ENCODE assay signal across 8 mouse cellular contexts in genomic region chr1:185193509-185193908, GRCm38 (mm10). TPM values are rescaled to one million over a fixed set of nuclear protein-coding genes. Genes with fewer than 3 reads are reported as not detected.
DNase-seq lines count a peak whose midpoint lies in the region; ATAC-seq and TF ChIP-seq lines count a peak whose summit lies in the region.

No protein-coding gene starts in this region.

- WGBS in limb, embryonic 13.5 days: 6% methylated on average over 10 of the region's 10 CpGs
- WGBS in midbrain, embryonic 13.5 days: 11% methylated on average over 10 of the region's 10 CpGs

- in situ Hi-C loops in ES-E14 (cut with MboI; ENCODE audit: low sequenced_read_pairs in 2 of 2, unreplicated experiment in 2 of 2): loop anchor here (10.0 to 25.0 kb wide), 2 partner anchors 229 to 231 kb away; no protein-coding TSS in a partner anchor

- no peak overlapping the region for H3K4me3 ChIP-seq in ES-E14 (ENCODE audit: insufficient read depth in 1 of 2, low read depth in 1 of 2, low read length in 2 of 2, poor library complexity in 1 of 2, severe bottlenecking in 1 of 2)
- H3K4me3 ChIP-seq in limb, embryonic 13.5 days: no peak overlapping the region
- H3K4me3 ChIP-seq in midbrain, embryonic 13.5 days (replicated peaks): no peak overlapping the region

- no peaks in the 10 kb centered on the region for H3K9me3 ChIP-seq in ES-E14 (ENCODE audit: control insufficient read depth, insufficient read depth, low read depth, low read length)
- no peaks in the 10 kb centered on the region for H3K9me3 ChIP-seq in limb, embryonic 13.5 days
- H3K9me3 ChIP-seq in midbrain, embryonic 13.5 days: no peaks in the 10 kb centered on the region

- H3K4me1 ChIP-seq in ES-E14 (ENCODE audit: control insufficient read depth in 2 of 2, insufficient read depth in 2 of 2, low read length in 2 of 2, poor library complexity in 1 of 2): no peaks in the 10 kb centered on the region
- no peaks in the 10 kb centered on the region for H3K4me1 ChIP-seq in limb, embryonic 13.5 days
- H3K4me1 ChIP-seq in midbrain, embryonic 13.5 days (replicated peaks): peaks cover 2% of the 10 kb centered on the region; the same call in 1 of the 2 replicates

- intact Hi-C loops in gastrocnemius, postnatal 36 days (cut with DNase I): loop anchor here (5.0 to 10.0 kb wide), 2 partner anchors 341 to 369 kb away; no protein-coding TSS in a partner anchor
- intact Hi-C loops in heart, postnatal 10 days (cut with DNase I): loop anchor here (1.0 to 2.0 kb wide), 2 partner anchors 340 to 367 kb away; no protein-coding TSS in a partner anchor

- no peaks in the 10 kb centered on the region for H3K36me3 ChIP-seq in ES-E14 (ENCODE audit: control insufficient read depth, insufficient read depth, low read length, poor library complexity, severe bottlenecking)
- no peaks in the 10 kb centered on the region for H3K36me3 ChIP-seq in limb, embryonic 13.5 days
- H3K36me3 ChIP-seq in midbrain, embryonic 13.5 days: no peaks in the 10 kb centered on the region

- H3K27ac ChIP-seq in ES-E14 (ENCODE audit: insufficient read depth, low read depth, low read length, poor library complexity, severe bottlenecking): no peak overlapping the region
- no peak overlapping the region for H3K27ac ChIP-seq in limb, embryonic 13.5 days
- no peak overlapping the region for H3K27ac ChIP-seq in midbrain, embryonic 13.5 days

- peak; percentile 33 for DNase-seq in gastrocnemius, adult 18-20 months (ENCODE audit: low spot score)
- no peak for DNase-seq in gastrocnemius, postnatal 36 days
- peak; percentile 63 for DNase-seq in ES-E14 (ENCODE audit: low read depth, low spot score)
- DNase-seq in embryo, embryonic 9.5 days (ENCODE audit: extremely low spot score): peak; percentile 57
- DNase-seq in heart, postnatal 10 days: peak; percentile 45 to 67
- DNase-seq in gastrocnemius, postnatal 10 days: no peak

- ATAC-seq in limb, embryonic 13.5 days (ENCODE audit: low FRiP score, low read depth): no peak; the same call in 1 of the 2 replicates
- ATAC-seq in midbrain, embryonic 13.5 days: peak; percentile 67

- no peaks in the 10 kb centered on the region for H3K27me3 ChIP-seq in limb, embryonic 13.5 days
- 0 out of 2 replicates have a peak, but pooled peaks cover 2% of the 10 kb centered on the region for H3K27me3 ChIP-seq in midbrain, embryonic 13.5 days

- peak overlapping the region; percentile 34; the same call in 1 of the 2 replicates for H3K4me2 ChIP-seq in limb, embryonic 13.5 days (replicated peaks)
- H3K4me2 ChIP-seq in midbrain, embryonic 13.5 days (replicated peaks): peak overlapping the region; percentile 30; the same call in 1 of the 2 replicates

- no peak overlapping the region for H3K9ac ChIP-seq in ES-E14 (ENCODE audit: insufficient read depth, low read depth, low read length, poor library complexity, severe bottlenecking)
- H3K9ac ChIP-seq in limb, embryonic 13.5 days: no peak overlapping the region
- H3K9ac ChIP-seq in midbrain, embryonic 13.5 days (replicated peaks): no peak overlapping the region

TF ChIP-seq in ES-E14, 5 proteins besides CTCF, POLR2A, EP300 and RAD21:
- TF ChIP-seq ZNF384 (IDR thresholded peaks at IDR 0.05; ENCODE audit: low read depth, low read length) (no peak), ZC3H11A (IDR thresholded peaks at IDR 0.05; ENCODE audit: borderline replicate concordance, low read depth, low read length) (peak; percentile 76)

RNA-seq across cellular contexts. Expression of gene Rab3gap2, which starts 10.4 kb away (rescaled TPM):
- total RNA-seq in gastrocnemius, adult 18-20 months (2021): 10 to 100 TPM; 17.6 to 17.8 TPM
- total RNA-seq in gastrocnemius, postnatal 36 days (2021): 10 to 100 TPM; 14.7 to 17.1 TPM
- total RNA-seq in ES-E14 (2012; rRNA removed): 38.8 and 45.8 TPM in 2 replicates
- 10 to 100 TPM; 25.5 TPM for total RNA-seq in heart, postnatal 10 days (2021)
- 22.4 and 25.7 TPM in 2 replicates for polyA plus RNA-seq in limb, embryonic 13.5 days (2015; fragmentation: Nextera tagmentation; extraction: Ambion mirVana)
- 23.6 and 24.6 TPM in 2 replicates for polyA plus RNA-seq in midbrain, embryonic 13.5 days (2015; fragmentation: Nextera tagmentation; extraction: Ambion mirVana)
- 10 to 100 TPM; 16.5 to 22.5 TPM for total RNA-seq in gastrocnemius, postnatal 10 days (2021)

Comparison
In these comparisons a context has a peak if more than half of its experiments do, and no peak if none do; other contexts are left out.
1. DNase-seq: peak in gastrocnemius, adult 18-20 months (single experiment), ES-E14 (single experiment), embryo, embryonic 9.5 days (single experiment) and heart, postnatal 10 days (2 of 2); none in gastrocnemius, postnatal 36 days (0 of 2) and gastrocnemius, postnatal 10 days (single experiment).